Mouse (Mus musculus): Measurements from ENCODE around the gene Gm10128.
"Not testable (repeated sequence)": the region's sequence is repeated elsewhere in the genome, so short reads cannot be mapped to it uniquely, and the experiment has no call there.

Gene Gm10128

GRCm38 (mm10) chr14:7643872-7644271 lies at the start of gene Gm10128:
Gm10128 (minus strand) TSS chr14:7643972.
- not testable (repeated sequence) for H3K4me1 ChIP-seq (replicated peaks; ENCODE audit: low read depth, low read length); H3K27me3 ChIP-seq (ENCODE audit: insufficient read depth, low read length); H3K4me3 ChIP-seq (replicated peaks; ENCODE audit: low read length); H3K36me3 ChIP-seq (ENCODE audit: insufficient read depth, low read length); H3K9me3 ChIP-seq (ENCODE audit: low read length)

GRCm38 (mm10) chr14:7681170-7681569 lies 37.4 kb upstream of the Gm10128 start:
- not testable (repeated sequence) for H3K27me3 ChIP-seq (ENCODE audit: insufficient read depth, low read length); H3K4me3 ChIP-seq (replicated peaks; ENCODE audit: low read length)

GRCm38 (mm10) chr14:7662491-7662890 lies 18.7 kb upstream of the Gm10128 start:
- H3K36me3 ChIP-seq (ENCODE audit: insufficient read depth, low read length); H3K4me3 ChIP-seq (replicated peaks; ENCODE audit: low read length); H3K9me3 ChIP-seq (ENCODE audit: low read length); H3K4me1 ChIP-seq (replicated peaks; ENCODE audit: low read depth, low read length); H3K27me3 ChIP-seq (ENCODE audit: insufficient read depth, low read length): not testable (repeated sequence)

More at GRCm38 (mm10) chr14:7681170-7681569, 37.4 kb upstream of the Gm10128 start:
- H3K4me1 ChIP-seq (replicated peaks; ENCODE audit: low read depth, low read length); H3K36me3 ChIP-seq (ENCODE audit: insufficient read depth, low read length): not testable (repeated sequence)
- H3K9me3 ChIP-seq (ENCODE audit: low read length), result peaks cover 15% of the 10 kb centered on the region

DNA sequence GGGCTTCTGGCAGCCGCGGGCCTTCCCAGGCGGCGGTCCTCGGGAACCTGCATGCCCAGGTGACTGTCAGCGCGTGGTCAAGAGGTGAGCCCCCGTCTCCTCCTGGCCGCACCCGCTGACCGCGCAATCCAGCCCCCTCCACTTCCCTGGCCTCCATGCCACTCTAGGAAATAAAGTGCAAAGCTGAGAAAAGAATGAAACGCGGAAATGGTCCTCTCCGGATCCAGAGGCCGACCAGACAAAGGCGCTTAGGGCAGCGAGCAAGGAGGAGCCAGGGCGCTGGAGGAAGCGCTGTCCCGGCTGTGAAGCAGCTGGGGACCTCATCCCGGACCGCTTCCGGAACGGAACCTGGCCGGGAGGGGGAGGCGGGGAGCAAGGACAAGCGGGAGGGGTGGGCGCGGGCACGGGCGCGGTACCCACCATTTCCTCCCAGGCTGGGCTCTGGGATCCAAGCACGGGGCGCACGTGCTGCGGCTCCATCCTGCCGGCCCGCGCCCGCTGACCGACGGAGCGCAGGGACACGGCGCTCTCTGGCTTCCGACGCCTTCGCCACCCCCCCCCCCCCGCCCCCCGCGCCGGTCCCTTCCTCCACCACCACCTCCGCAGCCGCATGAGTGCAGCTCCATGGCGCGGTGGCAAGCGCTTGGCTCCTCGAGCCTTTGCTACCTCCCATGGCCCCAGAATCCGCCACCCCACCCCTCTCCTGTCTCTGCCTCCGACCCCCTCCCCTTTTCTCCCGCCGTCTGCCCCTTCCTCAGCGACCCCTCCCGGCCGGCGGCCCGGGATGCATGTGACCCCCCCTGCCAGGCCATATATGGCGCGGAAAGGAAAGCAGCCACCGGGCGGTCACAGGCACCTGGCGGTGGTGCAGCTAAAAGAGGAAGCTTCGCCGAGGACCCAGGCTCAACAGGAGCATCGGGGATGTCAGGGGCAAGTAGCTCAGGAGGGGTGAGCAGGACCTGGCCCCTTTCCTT lies 14.6 kb upstream of the Gm10128 start:
- H3K27me3 ChIP-seq (ENCODE audit: insufficient read depth, low read length), result not testable (repeated sequence)

GRCm38 (mm10) chr14:7657456-7657855 lies 13.7 kb upstream of the Gm10128 start:
- H3K36me3 ChIP-seq (ENCODE audit: insufficient read depth, low read length); H3K27me3 ChIP-seq (ENCODE audit: insufficient read depth, low read length); H3K4me3 ChIP-seq (replicated peaks; ENCODE audit: low read length); H3K4me1 ChIP-seq (replicated peaks; ENCODE audit: low read depth, low read length); H3K9me3 ChIP-seq (ENCODE audit: low read length): not testable (repeated sequence)

More for the DNA sequence above, 14.6 kb upstream of the Gm10128 start:
- not testable (repeated sequence) for H3K9me3 ChIP-seq (ENCODE audit: low read length); H3K36me3 ChIP-seq (ENCODE audit: insufficient read depth, low read length); H3K4me3 ChIP-seq (replicated peaks; ENCODE audit: low read length); H3K4me1 ChIP-seq (replicated peaks; ENCODE audit: low read depth, low read length)

DNA sequence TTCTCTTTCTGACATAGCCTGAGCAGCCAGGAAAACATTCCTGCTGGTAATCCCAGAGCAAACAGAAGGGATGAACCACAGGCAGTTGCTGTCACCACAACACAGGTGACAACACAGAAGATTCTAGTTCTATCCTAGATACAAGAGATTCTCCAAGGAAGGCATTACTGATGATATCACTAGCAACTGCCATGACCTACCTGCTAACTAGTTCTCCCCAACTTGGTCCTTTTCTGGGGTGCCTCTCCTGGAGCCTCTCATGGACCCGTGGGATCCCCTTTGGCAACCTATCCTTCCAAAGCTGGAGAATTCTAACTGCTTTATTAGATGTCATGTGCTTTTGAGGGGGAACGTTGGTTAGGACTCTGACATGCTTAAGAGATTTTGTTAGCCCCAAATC lies 48.3 kb downstream of the Gm10128 start, which contains the start of gene Gm10338:
TSS of gene Gm10338 (minus strand) at position 101 of the 400 bp plus-strand sequence.
- not testable (repeated sequence) for H3K4me3 ChIP-seq (replicated peaks; ENCODE audit: low read length); H3K9me3 ChIP-seq (ENCODE audit: low read length); H3K36me3 ChIP-seq (ENCODE audit: insufficient read depth, low read length)

More for the DNA sequence above, 48.3 kb downstream of the Gm10128 start, which contains the start of gene Gm10338:
- H3K27me3 ChIP-seq (ENCODE audit: insufficient read depth, low read length); H3K4me1 ChIP-seq (replicated peaks; ENCODE audit: low read depth, low read length): not testable (repeated sequence)
